Mouse (Mus musculus): ENCODE measurements at regions not wholly inside any gene's neighbourhood (a gene's known extent, or its start where the extent isn't known, plus 50 kb on each side); places are given as distances from the start of the nearest gene placed in this dataset.
"Not testable (repeated sequence)": the region's sequence is repeated elsewhere in the genome, so short reads cannot be mapped to it uniquely, and the experiment has no call there.

DNA sequence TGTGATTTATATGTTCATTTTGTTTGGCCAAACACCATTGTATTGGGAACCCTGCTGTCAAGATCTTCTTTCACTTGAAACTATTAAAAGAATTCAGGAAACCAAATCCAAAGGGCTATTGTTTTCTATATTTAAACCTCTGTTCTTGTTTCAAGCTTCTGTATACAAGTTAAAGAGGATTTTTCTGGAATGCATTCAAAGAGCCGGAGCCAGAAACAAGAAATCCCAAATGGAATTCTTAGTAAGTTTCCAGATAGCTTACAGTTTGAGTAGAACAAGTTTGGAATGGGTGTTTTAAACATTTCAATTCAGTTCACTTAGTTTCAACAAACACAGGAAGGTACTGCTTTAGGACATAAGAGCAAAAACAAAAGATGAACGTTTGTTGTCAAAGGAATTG, 140.8 kb downstream of the Fam174a start:
- Histone ChIP-seq H3K4me3 (ENCODE audit: low read depth, low read length) (no peak overlapping the region), H3K27me3 (replicated peaks; ENCODE audit: control insufficient read depth, insufficient read depth, low read length) (no peaks in the 10 kb centered on the region), H3K36me3 (ENCODE audit: control insufficient read depth, insufficient read depth, low read length) (no peaks in the 10 kb centered on the region), H3K4me2 (ENCODE audit: low read depth, low read length) (no peak overlapping the region), H3K9ac (ENCODE audit: low read depth, low read length) (no peak overlapping the region), H3K4me1 (ENCODE audit: control insufficient read depth, insufficient read depth, low read length) (no peaks in the 10 kb centered on the region), H3K9me3 (ENCODE audit: control insufficient read depth, low read length) (no peaks in the 10 kb centered on the region), H3K27ac (replicated peaks; ENCODE audit: low read depth, low read length) (no peak overlapping the region)
- DNase-seq (ENCODE audit: low spot score) (peak; percentile 29), ATAC-seq (ENCODE audit: low read depth) (no peak)
- WGBS, result 57% methylated on average over 2 of the region's 2 CpGs

DNA sequence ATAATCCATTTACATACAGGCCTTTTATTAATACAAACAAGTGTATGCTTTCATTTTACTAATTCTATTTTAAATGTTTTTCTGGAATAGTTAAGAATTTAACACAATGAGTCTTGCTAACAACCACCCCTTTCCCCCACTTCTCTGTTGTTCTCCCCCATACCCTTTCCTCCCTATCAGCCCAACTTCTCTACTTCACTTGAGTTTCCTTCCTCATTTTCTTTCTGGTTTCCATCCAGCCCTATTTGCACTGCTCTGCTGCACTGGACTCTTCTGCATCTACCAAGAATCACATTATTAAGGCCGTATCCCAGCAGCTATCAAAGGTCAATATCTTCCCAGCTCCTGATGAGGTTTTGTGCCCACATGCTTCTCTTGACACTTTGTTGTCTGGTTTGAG, 145.9 kb downstream of the Fam174a start:
- 85% methylated on average over 1 of the region's 1 CpGs for WGBS
- ATAC-seq (ENCODE audit: low read depth), result no peak

DNA sequence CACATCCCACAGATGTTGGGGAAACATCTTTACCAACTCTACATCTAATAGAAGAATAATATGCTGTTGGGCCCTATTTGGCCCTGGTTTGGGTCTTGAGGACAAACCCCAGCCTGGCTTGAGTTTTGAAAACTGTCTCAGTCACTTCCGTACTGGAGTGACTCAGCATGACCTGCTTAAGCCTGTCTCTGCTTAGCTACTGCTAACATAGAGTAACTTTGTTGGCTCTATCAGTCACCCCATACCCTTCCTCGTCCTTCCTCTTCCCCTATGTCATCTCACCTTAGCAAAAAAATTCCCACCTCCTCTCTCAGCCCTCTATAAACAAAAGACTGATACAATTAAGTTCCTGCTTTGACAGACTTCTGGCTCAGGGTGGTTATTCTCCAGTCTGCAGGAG, 154.7 kb downstream of the Fam174a start:
- no peaks in the 10 kb centered on the region for H3K4me1 ChIP-seq (ENCODE audit: control insufficient read depth, insufficient read depth, low read length)
- no peaks in the 10 kb centered on the region for H3K36me3 ChIP-seq (ENCODE audit: control insufficient read depth, insufficient read depth, low read length)
- no peaks in the 10 kb centered on the region for H3K27me3 ChIP-seq (replicated peaks; ENCODE audit: control insufficient read depth, insufficient read depth, low read length)
- no peaks in the 10 kb centered on the region for H3K9me3 ChIP-seq (ENCODE audit: control insufficient read depth, low read length)
- DNase-seq (ENCODE audit: low spot score) (no peak), ATAC-seq (ENCODE audit: low read depth) (no peak)
- no peak overlapping the region for H3K4me3 ChIP-seq (ENCODE audit: low read depth, low read length)
- H3K9ac ChIP-seq (ENCODE audit: low read depth, low read length), result no peak overlapping the region
- 47% methylated on average over 2 of the region's 2 CpGs for WGBS
- H3K27ac ChIP-seq (replicated peaks; ENCODE audit: low read depth, low read length), result no peak overlapping the region
- H3K4me2 ChIP-seq (ENCODE audit: low read depth, low read length), result no peak overlapping the region

More for the DNA sequence above, 145.9 kb downstream of the Fam174a start:
- Histone ChIP-seq H3K36me3 (ENCODE audit: control insufficient read depth, insufficient read depth, low read length) (no peaks in the 10 kb centered on the region), H3K4me1 (ENCODE audit: control insufficient read depth, insufficient read depth, low read length) (no peaks in the 10 kb centered on the region), H3K27ac (replicated peaks; ENCODE audit: low read depth, low read length) (no peak overlapping the region), H3K4me3 (ENCODE audit: low read depth, low read length) (no peak overlapping the region), H3K27me3 (replicated peaks; ENCODE audit: control insufficient read depth, insufficient read depth, low read length) (no peaks in the 10 kb centered on the region), H3K9ac (ENCODE audit: low read depth, low read length) (no peak overlapping the region), H3K9me3 (ENCODE audit: control insufficient read depth, low read length) (no peaks in the 10 kb centered on the region), H3K4me2 (ENCODE audit: low read depth, low read length) (no peak overlapping the region)
- DNase-seq (ENCODE audit: low spot score), result no peak

DNA sequence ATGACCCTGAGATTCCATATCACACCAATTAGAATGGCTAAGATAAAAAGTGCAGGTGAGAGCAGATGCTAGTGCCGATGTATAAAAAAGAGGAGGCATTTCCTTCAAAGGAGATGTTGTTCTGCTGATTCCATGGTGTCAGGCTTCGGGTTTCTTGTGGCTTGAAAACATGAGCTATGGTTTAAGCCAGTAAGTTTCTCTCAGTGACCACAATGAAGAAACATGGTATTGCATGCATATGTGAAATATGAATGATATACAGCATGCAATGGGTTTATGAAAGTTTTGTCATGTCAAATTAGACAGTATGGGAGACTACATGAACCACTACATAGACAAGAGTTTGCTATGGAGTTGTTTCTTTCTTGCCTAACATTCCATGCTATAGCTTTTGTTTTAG, 155.3 kb downstream of the Fam174a start:
- no peak for ATAC-seq (ENCODE audit: low read depth)
- Histone ChIP-seq H3K36me3 (ENCODE audit: control insufficient read depth, insufficient read depth, low read length) (no peaks in the 10 kb centered on the region), H3K9ac (ENCODE audit: low read depth, low read length) (no peak overlapping the region), H3K27me3 (replicated peaks; ENCODE audit: control insufficient read depth, insufficient read depth, low read length) (no peaks in the 10 kb centered on the region), H3K4me2 (ENCODE audit: low read depth, low read length) (no peak overlapping the region), H3K4me3 (ENCODE audit: low read depth, low read length) (no peak overlapping the region), H3K9me3 (ENCODE audit: control insufficient read depth, low read length) (no peaks in the 10 kb centered on the region), H3K4me1 (ENCODE audit: control insufficient read depth, insufficient read depth, low read length) (no peaks in the 10 kb centered on the region), H3K27ac (replicated peaks; ENCODE audit: low read depth, low read length) (no peak overlapping the region)
- 74% methylated on average over 2 of the region's 2 CpGs for WGBS
- DNase-seq (ENCODE audit: low spot score), result no peak

DNA sequence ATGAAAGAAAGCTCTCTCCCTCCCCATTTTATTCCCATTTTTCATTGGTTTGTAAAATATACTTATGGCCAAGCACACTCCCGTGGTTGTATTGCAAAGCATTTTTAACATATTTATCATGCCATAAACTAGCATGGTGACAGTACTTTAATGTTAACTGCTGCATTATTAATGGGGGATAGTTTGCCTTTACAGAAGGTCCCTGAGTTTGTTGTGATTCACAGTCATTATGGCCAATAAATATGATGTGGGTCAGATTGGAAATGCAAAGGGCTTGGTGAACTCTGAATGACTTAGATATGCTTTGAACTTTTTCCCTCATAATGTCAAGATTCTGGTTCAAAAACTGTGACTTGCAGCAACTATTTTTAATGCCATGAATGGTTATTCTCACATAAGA, 157.1 kb downstream of the Fam174a start:
- Histone ChIP-seq H3K9me3 (ENCODE audit: control insufficient read depth, low read length) (no peaks in the 10 kb centered on the region), H3K4me3 (ENCODE audit: low read depth, low read length) (no peak overlapping the region), H3K4me2 (ENCODE audit: low read depth, low read length) (no peak overlapping the region), H3K9ac (ENCODE audit: low read depth, low read length) (no peak overlapping the region), H3K27ac (replicated peaks; ENCODE audit: low read depth, low read length) (no peak overlapping the region), H3K36me3 (ENCODE audit: control insufficient read depth, insufficient read depth, low read length) (no peaks in the 10 kb centered on the region), H3K4me1 (ENCODE audit: control insufficient read depth, insufficient read depth, low read length) (no peaks in the 10 kb centered on the region), H3K27me3 (replicated peaks; ENCODE audit: control insufficient read depth, insufficient read depth, low read length) (no peaks in the 10 kb centered on the region)
- whole genome bisulfite sequencing, result 75% methylated on average over 1 of the region's 1 CpGs
- no peak for DNase-seq (ENCODE audit: low spot score)
- ATAC-seq (ENCODE audit: low read depth), result no peak

DNA sequence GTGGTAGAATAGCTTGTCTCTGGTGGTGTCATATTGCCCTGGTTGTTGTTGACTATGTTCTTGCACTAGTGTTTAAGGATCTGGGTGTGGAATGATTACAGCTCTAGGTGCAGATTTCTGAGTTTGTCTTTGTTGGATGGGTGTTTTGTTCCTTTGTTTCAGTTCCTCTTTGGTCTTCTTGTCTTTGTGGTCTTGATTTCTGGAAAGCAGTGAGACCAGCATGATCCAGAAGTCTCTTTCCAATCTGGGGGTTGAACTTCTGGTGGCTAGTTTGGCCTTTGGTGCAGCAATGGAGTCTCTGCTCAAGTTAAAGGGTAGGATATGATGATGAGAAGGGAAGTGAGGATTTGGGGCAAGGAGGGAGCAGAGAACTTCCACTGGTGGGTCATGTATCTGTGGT, 174.4 kb downstream of the St8sia4 start:
- no peak overlapping the region for H3K9ac ChIP-seq (ENCODE audit: low read depth, low read length)
- H3K9me3 ChIP-seq (ENCODE audit: control insufficient read depth, low read length), result no peaks in the 10 kb centered on the region
- H3K36me3 ChIP-seq (ENCODE audit: control insufficient read depth, insufficient read depth, low read length), result no peaks in the 10 kb centered on the region
- ATAC-seq (ENCODE audit: low read depth) (no peak), DNase-seq (ENCODE audit: low spot score) (no peak)
- H3K4me3 ChIP-seq (ENCODE audit: low read depth, low read length), result no peak overlapping the region
- no peaks in the 10 kb centered on the region for H3K27me3 ChIP-seq (replicated peaks; ENCODE audit: control insufficient read depth, insufficient read depth, low read length)
- no peak overlapping the region for H3K27ac ChIP-seq (replicated peaks; ENCODE audit: low read depth, low read length)
- H3K4me1 ChIP-seq (ENCODE audit: control insufficient read depth, insufficient read depth, low read length), result no peaks in the 10 kb centered on the region
- H3K4me2 ChIP-seq (ENCODE audit: low read depth, low read length), result no peak overlapping the region

DNA sequence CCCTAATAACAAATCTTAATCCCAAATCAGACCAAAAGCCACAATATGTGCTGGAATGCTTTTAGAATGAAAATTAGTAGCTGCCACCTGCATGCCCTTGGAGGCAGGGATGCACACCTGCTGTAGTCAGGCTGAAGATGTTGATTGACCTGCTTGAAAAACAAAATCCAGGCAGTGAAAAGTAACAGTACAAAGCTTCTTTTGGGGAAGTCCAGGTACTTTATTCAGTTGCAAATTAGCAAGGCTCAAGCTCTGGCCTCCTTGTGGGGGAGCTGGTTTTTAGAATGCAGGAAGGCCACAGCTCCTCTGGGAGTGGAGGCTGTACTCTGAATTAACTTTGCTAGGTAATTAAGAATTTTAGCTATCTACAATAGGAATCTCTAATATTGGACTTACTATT, 166.7 kb downstream of the St8sia4 start:
- not testable (repeated sequence) for H3K9me3 ChIP-seq (ENCODE audit: control insufficient read depth, low read length); ATAC-seq (ENCODE audit: low read depth); H3K4me1 ChIP-seq (ENCODE audit: control insufficient read depth, insufficient read depth, low read length); DNase-seq (ENCODE audit: low spot score); H3K4me2 ChIP-seq (ENCODE audit: low read depth, low read length); H3K27me3 ChIP-seq (replicated peaks; ENCODE audit: control insufficient read depth, insufficient read depth, low read length); H3K27ac ChIP-seq (replicated peaks; ENCODE audit: low read depth, low read length); H3K4me3 ChIP-seq (ENCODE audit: low read depth, low read length); H3K36me3 ChIP-seq (ENCODE audit: control insufficient read depth, insufficient read depth, low read length); H3K9ac ChIP-seq (ENCODE audit: low read depth, low read length)

DNA sequence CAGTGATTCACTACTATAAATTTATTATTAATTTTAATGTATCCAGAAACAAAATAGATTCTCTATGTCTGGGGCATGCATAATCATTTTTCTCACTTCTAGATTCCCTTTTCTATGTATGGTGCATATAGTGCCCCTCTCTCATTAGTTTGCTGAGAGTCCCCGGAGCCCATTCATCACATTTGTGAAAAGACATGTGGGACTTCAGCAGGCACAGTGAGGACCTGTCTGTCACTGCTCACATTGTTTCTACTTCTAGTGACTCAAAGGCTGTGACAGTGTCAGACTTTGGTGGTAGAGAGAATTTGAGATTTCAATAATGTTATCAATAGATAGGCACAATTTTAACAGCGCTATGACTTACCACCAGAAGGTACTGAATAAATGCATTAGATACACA, 158.7 kb downstream of the St8sia4 start:
- Histone ChIP-seq H3K4me3 (ENCODE audit: low read depth, low read length) (no peak overlapping the region), H3K27ac (replicated peaks; ENCODE audit: low read depth, low read length) (no peak overlapping the region), H3K9ac (ENCODE audit: low read depth, low read length) (no peak overlapping the region), H3K4me2 (ENCODE audit: low read depth, low read length) (no peak overlapping the region), H3K9me3 (ENCODE audit: control insufficient read depth, low read length) (no peaks in the 10 kb centered on the region), H3K27me3 (replicated peaks; ENCODE audit: control insufficient read depth, insufficient read depth, low read length) (no peaks in the 10 kb centered on the region), H3K4me1 (ENCODE audit: control insufficient read depth, insufficient read depth, low read length) (no peaks in the 10 kb centered on the region), H3K36me3 (ENCODE audit: control insufficient read depth, insufficient read depth, low read length) (no peaks in the 10 kb centered on the region)
- ATAC-seq (ENCODE audit: low read depth) (no peak), DNase-seq (ENCODE audit: low spot score) (no peak)
- WGBS, result 88% methylated on average over 2 of the region's 2 CpGs

DNA sequence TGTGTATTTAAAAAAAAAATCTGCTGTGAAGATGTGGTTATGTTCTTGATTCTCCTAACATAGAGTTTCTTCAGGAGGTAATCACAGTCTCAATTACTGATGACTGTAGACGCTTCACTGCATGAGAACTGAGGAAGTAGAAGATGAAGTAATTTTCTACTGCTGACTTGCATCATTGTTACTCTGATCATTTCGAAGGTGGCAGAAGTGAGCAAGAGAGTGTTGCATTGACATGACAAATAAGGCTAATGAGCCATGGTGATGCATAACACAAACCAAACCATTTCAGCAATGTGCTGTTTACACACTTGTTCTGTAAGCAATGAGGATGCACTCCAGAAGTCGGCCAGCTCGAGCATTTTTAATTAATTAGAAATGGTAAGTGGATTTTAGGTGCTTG, 138.6 kb downstream of the St8sia4 start:
- no peaks in the 10 kb centered on the region for H3K9me3 ChIP-seq (ENCODE audit: control insufficient read depth, low read length)
- 57% methylated on average over 4 of the region's 4 CpGs for WGBS
- DNase-seq (ENCODE audit: low spot score) (no peak), ATAC-seq (ENCODE audit: low read depth) (no peak)
- no peak overlapping the region for H3K9ac ChIP-seq (ENCODE audit: low read depth, low read length)
- H3K4me1 ChIP-seq (ENCODE audit: control insufficient read depth, insufficient read depth, low read length), result no peaks in the 10 kb centered on the region
- H3K4me2 ChIP-seq (ENCODE audit: low read depth, low read length), result no peak overlapping the region
- H3K27me3 ChIP-seq (replicated peaks; ENCODE audit: control insufficient read depth, insufficient read depth, low read length), result no peaks in the 10 kb centered on the region
- no peak overlapping the region for H3K27ac ChIP-seq (replicated peaks; ENCODE audit: low read depth, low read length)
- H3K4me3 ChIP-seq (ENCODE audit: low read depth, low read length), result no peak overlapping the region
- no peaks in the 10 kb centered on the region for H3K36me3 ChIP-seq (ENCODE audit: control insufficient read depth, insufficient read depth, low read length)
